Mouse (Mus musculus): Measurements from ENCODE around the gene Gm8220.
"Not testable (repeated sequence)": the region's sequence is repeated elsewhere in the genome, so short reads cannot be mapped to it uniquely, and the experiment has no call there.

The Gm8220 gene

GRCm38 (mm10) chr14:44285280-44285679 lies at the start of gene Gm8220:
TSS of gene Gm8220 (plus strand) at chr14:44285580.
- DNase-seq: not testable (repeated sequence)

- no peak for DNase-seq
Observed at GRCm38 (mm10) chr14:44248039-44248438, 37.3 kb upstream of the Gm8220 start.

GRCm38 (mm10) chr14:44312049-44312448 lies 26.7 kb downstream of the Gm8220 start:
- not testable (repeated sequence) for DNase-seq

- not testable (repeated sequence) for DNase-seq
Observed at GRCm38 (mm10) chr14:44338484-44338883, 53.1 kb downstream of the Gm8220 start, which contains the start of gene Gm5930. TSS of gene Gm5930 (minus strand) at chr14:44338584.
